Mouse (Mus musculus) kidney, adult 2 months (tissue): Measurements from ENCODE around the gene 0610010K14Rik. TPM values are rescaled to one million over a fixed set of nuclear protein-coding genes. Genes with fewer than 3 reads are reported as not detected.

Experiments
- DNase-seq: peaks from one replicate; pipeline ENCODE4 v3.0.0; 2021
- H3K27ac ChIP-seq: fragments of 200-500 bp; 2 replicates; pipeline ENCODE4 v1.5.1; 2012; ENCODE audit warnings: low read depth, low read length, control low read depth, inconsistent platforms; ENCODE audit not compliant: insufficient read depth
- H3K27me3 ChIP-seq: fragments of 200-500 bp; replicated peaks from 2 replicates; pipeline ENCODE4 v1.6.1; 2012; ENCODE audit warnings: mild to moderate bottlenecking, moderate library complexity, low read length, inconsistent platforms; ENCODE audit not compliant: control insufficient read depth, insufficient read depth
- H3K36me3 ChIP-seq: fragments of 200-500 bp; 2 replicates; pipeline ENCODE4 v1.6.1; 2012; ENCODE audit warnings: mild to moderate bottlenecking, moderate library complexity, low read length, inconsistent platforms; ENCODE audit not compliant: control insufficient read depth, insufficient read depth
- H3K4me1 ChIP-seq: fragments of 200-500 bp; 2 replicates; pipeline ENCODE4 v1.6.1; 2011; ENCODE audit warnings: low read length; ENCODE audit not compliant: control insufficient read depth, insufficient read depth
- H3K4me3 ChIP-seq: fragments of 200-500 bp; 2 replicates; pipeline ENCODE4 v1.5.1; 2011; ENCODE audit warnings: mild to moderate bottlenecking, low read depth, low read length, control low read depth; ENCODE audit not compliant: insufficient read depth
- CTCF ChIP-seq: fragments of 200-500 bp; conservative IDR thresholded peaks from 2 replicates; pipeline ENCODE4 v1.5.1; 2011; ENCODE audit warnings: low read depth, mild to moderate bottlenecking, control low read depth, low read length, moderate library complexity, mixed read lengths; ENCODE audit not compliant: insufficient read depth, insufficient read length
- POLR2A ChIP-seq: fragments of 200-500 bp; IDR thresholded peaks from one replicate; pipeline ENCODE4 v1.6.1; 2011; ENCODE audit warnings: low read depth, low read length, control low read depth
- WGBS: fragments of 180-500 bp; shearing (Covaris S2); methylation state at CpG from one replicate; pipeline ENCODE4 v1.1.7; 2018; 5-methylcytosine and 5-hydroxymethylcytosine counted together
- polyA plus RNA-seq: library from polyadenylated mRNA; depleted of rRNA; stranded (reverse); fragments of >200 nt; gene quantifications from 2 replicates; pipeline ENCODE4 v1.2.3, GENCODE M21; 2012

The 0610010K14Rik gene
- polyA plus RNA-seq, 1 experiment = 78.9 TPM

DNA sequence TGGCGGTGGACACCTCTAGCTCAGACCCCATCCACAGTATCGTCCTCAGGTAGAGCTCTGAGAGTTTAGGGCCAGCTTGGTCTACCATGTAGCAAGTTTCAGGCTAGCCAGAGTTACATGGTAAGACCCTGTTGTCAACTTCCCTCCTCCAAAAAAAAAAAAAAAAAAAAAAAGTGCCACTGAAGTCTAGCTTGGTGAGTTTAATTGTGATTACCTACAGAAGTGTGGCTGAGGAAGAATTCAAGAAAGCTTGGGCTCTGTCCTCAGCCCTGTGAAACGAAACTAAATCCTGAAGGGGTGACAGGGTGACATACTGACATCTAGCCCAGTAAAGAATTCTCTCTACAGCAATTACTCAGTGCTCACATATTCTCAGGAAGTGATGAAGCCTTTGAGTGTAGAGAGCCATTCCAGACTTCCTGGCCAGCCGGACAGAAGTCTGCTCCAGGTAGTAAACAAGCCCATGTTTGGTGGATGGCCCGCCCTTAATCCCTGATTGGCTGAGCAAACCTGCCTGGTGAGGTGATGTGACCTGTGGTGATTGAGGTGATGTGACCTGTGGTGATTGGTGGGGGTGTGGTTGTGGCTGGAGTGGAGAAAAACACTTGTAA, 28.8 kb downstream of the 0610010K14Rik start:
- TF ChIP-seq POLR2A = no peak
- TF ChIP-seq CTCF = no peak
- Histone ChIP-seq H3K4me3 (no peak overlapping the region), H3K36me3 (no peaks in the 10 kb centered on the region), H3K27me3 (no peaks in the 10 kb centered on the region), H3K27ac (peak overlapping the region; percentile 42; the same call in 1 of the 2 replicates), H3K4me1 (peaks cover 13% of the 10 kb centered on the region)
- DNase-seq = no peak
- WGBS = 64% methylated on average over 5 of the region's 5 CpGs

GRCm38 (mm10) chr11:70207283-70207682, 30.4 kb downstream of the 0610010K14Rik start:
- TF ChIP-seq CTCF = no peak
- TF ChIP-seq POLR2A = no peak
- H3K27me3 ChIP-seq = no peaks in the 10 kb centered on the region
- WGBS = 62% methylated on average over 7 of the region's 7 CpGs
- H3K27ac ChIP-seq = no peak overlapping the region
- no peak for DNase-seq
- no peak overlapping the region for H3K4me3 ChIP-seq
- H3K36me3 ChIP-seq = no peaks in the 10 kb centered on the region
- H3K4me1 ChIP-seq = peaks cover 1% of the 10 kb centered on the region; the same call in 1 of the 2 replicates

DNA sequence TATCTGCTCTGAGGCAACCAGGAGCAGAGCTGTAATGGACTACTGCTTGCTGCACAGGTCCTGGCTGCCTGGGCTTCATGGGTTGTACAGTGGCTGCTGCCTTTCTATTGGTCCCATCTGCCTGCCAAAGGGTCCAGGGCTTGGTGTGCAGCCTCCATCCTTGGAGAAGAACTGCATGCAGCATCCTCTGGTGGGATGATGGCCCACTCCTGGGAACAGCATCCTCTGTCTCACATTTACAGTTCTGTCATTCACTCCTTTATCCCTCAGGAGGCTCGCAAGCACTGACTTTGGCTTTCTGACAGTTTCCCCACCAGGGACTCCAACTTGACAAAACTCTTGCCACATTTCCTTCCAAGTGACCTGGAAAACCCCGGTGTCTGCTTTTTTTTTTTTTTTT, 30.9 kb downstream of the 0610010K14Rik start:
- no peak for DNase-seq
- Histone ChIP-seq H3K4me1 (no peaks in the 10 kb centered on the region), H3K36me3 (no peaks in the 10 kb centered on the region), H3K4me3 (no peak overlapping the region), H3K27me3 (no peaks in the 10 kb centered on the region), H3K27ac (no peak overlapping the region)
- WGBS = 55% methylated on average over 2 of the region's 2 CpGs
- TF ChIP-seq POLR2A (no peak), CTCF (no peak)

GRCm38 (mm10) chr11:70201691-70202090, 36.0 kb downstream of the 0610010K14Rik start:
- peak; percentile 93 for DNase-seq
- WGBS = 44% methylated on average over 5 of the region's 5 CpGs
- Histone ChIP-seq H3K27ac (no peak overlapping the region), H3K36me3 (no peaks in the 10 kb centered on the region), H3K4me3 (no peak overlapping the region), H3K27me3 (no peaks in the 10 kb centered on the region), H3K4me1 (0 out of 2 replicates have a peak, but pooled peaks cover 2% of the 10 kb centered on the region)
- no peak for TF ChIP-seq POLR2A
- peak; percentile 90 for TF ChIP-seq CTCF

- 0 out of 2 replicates have a peak, but pooled peaks cover 2% of the 10 kb centered on the region for H3K4me1 ChIP-seq
- no peaks in the 10 kb centered on the region for H3K36me3 ChIP-seq
- peak overlapping the region; percentile 54; the same call in 1 of the 2 replicates for H3K27ac ChIP-seq
- TF ChIP-seq CTCF = no peak
- no peaks in the 10 kb centered on the region for H3K27me3 ChIP-seq
- DNase-seq = peak; percentile 38
- H3K4me3 ChIP-seq = no peak overlapping the region
- 54% methylated on average over 5 of the region's 5 CpGs for WGBS
These were observed 37.6 kb downstream of the 0610010K14Rik start for GRCm38 (mm10) chr11:70200036-70200608.

GRCm38 (mm10) chr11:70199107-70199506, 38.6 kb downstream of the 0610010K14Rik start:
- DNase-seq = no peak
- Histone ChIP-seq H3K27me3 (no peaks in the 10 kb centered on the region), H3K27ac (peak overlapping the region; percentile 54; the same call in 1 of the 2 replicates), H3K36me3 (no peaks in the 10 kb centered on the region), H3K4me1 (peaks cover 4% of the 10 kb centered on the region; the same call in 1 of the 2 replicates), H3K4me3 (no peak overlapping the region)
- TF ChIP-seq POLR2A (no peak), CTCF (no peak)
- WGBS = 74% methylated on average over 8 of the region's 8 CpGs

GRCm38 (mm10) chr11:70198332-70198731, 39.4 kb downstream of the 0610010K14Rik start:
- H3K4me1 ChIP-seq = peaks cover 10% of the 10 kb centered on the region; the same call in 1 of the 2 replicates
- TF ChIP-seq POLR2A = no peak
- TF ChIP-seq CTCF = no peak
- 78% methylated on average over 3 of the region's 3 CpGs for WGBS
- H3K27ac ChIP-seq = no peak overlapping the region
- H3K36me3 ChIP-seq = no peaks in the 10 kb centered on the region
- no peak for DNase-seq
- H3K27me3 ChIP-seq = no peaks in the 10 kb centered on the region
- H3K4me3 ChIP-seq = no peak overlapping the region
